Mouse (Mus musculus) thymus, postnatal 14 days (tissue): ENCODE data around the gene Hist1h1d.
"Not testable (repeated sequence)": the region's sequence is repeated elsewhere in the genome, so short reads cannot be mapped to it uniquely, and the experiment has no call there.

Source experiments
- DNase-seq: peaks from one replicate; pipeline ENCODE4 v3.0.0; 2021

The Hist1h1d gene

DNA sequence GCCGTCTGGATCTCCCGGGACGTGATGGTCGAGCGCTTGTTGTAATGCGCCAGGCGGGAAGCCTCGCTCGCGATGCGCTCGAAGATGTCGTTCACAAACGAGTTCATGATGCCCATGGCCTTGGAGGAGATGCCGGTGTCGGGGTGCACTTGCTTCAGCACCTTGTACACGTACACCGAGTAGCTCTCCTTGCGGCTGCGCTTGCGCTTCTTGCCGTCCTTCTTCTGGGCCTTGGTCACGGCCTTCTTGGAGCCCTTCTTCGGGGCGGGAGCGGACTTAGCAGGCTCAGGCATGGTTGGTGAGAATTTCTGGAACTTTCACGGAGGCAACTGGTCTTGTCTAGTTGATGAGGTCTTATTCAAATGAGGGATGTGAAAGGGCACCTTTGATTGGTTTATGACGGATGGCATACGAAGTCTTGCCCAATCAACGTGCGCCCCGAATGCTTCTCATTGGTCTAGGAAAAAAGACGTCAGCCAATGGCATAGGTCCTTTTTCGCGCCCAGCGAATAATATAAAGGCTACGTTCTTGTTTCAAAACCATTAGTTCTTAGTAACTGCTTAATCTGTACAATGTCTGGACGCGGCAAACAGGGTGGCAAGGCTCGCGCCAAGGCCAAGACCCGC, 20.9 kb downstream of the Hist1h1d start, which contains the start of the genes Hist1h2bf and Hist1h2ad:
TSS of gene Hist1h2bf (minus strand) at position 299 of the 627 bp plus-strand sequence.
TSS of gene Hist1h2ad (plus strand) at position 484 of the 627 bp plus-strand sequence.
- peak; percentile 92 for DNase-seq

DNA sequence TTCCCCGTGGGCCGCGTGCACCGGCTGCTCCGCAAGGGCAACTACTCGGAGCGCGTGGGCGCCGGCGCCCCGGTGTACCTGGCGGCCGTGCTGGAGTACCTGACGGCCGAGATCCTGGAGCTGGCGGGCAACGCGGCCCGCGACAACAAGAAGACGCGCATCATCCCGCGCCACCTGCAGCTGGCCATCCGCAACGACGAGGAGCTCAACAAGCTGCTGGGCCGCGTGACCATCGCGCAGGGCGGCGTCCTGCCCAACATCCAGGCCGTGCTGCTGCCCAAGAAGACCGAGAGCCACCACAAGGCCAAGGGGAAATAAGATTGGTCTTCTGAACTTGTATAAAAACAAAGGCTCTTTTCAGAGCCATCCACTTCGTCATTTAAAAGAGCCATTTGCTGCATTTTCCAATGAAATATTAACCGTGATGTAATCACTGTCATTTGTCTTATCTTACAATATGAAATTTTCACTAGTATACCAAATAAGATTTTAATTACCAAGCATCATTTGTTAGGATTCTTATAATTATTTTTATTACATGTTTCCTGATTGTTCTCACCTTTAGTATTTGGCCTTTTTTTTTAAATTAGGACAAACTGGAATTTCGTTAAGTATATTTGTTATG, 21.6 kb downstream of the Hist1h1d start:
- DNase-seq = not testable (repeated sequence)

GRCm38 (mm10) chr13:23575271-23575851, 22.3 kb downstream of the Hist1h1d start, which contains the start of gene Hist1h3d:
Gene Hist1h3d (plus strand): TSS chr13:23575763.
- DNase-seq = peak; percentile 57

DNA sequence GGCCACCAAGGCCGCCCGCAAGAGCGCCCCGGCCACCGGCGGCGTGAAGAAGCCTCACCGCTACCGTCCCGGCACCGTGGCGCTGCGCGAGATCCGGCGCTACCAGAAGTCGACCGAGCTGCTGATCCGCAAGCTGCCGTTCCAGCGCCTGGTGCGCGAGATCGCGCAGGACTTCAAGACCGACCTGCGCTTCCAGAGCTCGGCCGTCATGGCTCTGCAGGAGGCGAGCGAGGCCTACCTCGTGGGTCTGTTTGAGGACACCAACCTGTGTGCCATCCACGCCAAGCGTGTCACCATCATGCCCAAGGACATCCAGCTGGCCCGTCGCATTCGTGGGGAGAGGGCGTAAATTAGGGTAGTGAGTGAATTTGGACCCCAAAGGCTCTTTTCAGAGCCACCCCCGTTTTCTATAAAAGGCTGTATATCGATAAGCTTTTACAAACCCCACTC, 22.8 kb downstream of the Hist1h1d start:
- DNase-seq = peak; percentile 24

GRCm38 (mm10) chr13:23576351-23576881, 23.4 kb downstream of the Hist1h1d start:
- no peak for DNase-seq

- no peak for DNase-seq
Measured at GRCm38 (mm10) chr13:23576906-23577639, 24.0 kb downstream of the Hist1h1d start.

- no peak for DNase-seq
Measured at GRCm38 (mm10) chr13:23577835-23578234, 24.8 kb downstream of the Hist1h1d start.

GRCm38 (mm10) chr13:23581408-23582218, 28.6 kb downstream of the Hist1h1d start, which contains the start of gene Hist1h4d:
Gene Hist1h4d (plus strand): TSS chr13:23581598.
- DNase-seq = peak; percentile 97

- DNase-seq = peak; percentile 22
Measured at GRCm38 (mm10) chr13:23582219-23583056, 29.4 kb downstream of the Hist1h1d start.

DNA sequence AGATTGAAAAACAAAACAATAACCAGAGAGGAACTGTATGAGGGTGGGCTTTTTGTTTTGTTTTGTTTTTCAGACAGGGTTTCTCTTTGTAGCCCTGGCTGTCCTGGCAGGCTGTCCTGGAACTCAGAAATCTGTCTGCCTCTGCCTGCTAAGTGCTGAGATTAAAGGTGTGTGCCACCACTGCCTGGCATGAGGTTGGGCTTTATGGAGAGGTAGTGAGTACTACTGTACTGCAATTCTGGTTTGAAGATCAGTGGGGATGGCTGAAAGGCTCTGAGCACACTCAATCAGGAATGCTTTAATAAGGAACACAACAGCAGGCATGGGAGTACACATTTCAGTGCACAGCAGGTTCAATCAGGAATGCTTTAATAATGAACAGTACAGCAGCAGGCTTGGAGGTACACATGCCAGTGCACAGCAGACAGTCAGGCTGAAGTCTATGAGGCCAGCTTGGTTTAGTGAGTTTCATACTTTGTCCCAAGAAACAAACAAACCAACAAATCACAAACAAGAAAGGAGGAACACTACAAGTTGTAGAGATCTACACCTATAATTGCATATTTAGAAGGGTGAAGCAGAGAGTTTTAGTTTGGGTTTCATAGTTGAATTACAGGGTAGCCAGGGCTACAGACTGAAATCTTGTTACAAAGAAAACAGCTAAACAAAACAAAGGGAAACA, 30.5 kb downstream of the Hist1h1d start:
- DNase-seq = no peak

DNA sequence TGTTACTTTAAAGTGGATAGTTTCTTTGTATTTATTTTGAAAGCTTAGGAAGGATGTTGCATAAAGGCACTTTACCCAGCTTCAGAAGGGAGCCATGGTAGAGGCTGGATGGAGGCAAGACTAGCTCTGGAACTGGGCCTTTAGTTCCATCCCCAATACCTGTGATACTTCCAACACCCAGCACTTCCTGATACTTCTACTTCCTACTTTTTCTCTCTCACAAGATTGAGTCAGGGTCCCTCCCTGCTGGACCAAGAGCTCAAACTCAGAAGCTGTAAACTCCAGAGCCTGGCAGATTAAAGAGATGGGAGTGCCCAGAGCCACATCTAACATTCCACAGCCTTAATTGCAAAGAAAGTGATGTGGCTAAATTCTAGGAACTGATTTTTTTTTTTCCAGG, 31.3 kb downstream of the Hist1h1d start:
- DNase-seq = peak; percentile 23

DNA sequence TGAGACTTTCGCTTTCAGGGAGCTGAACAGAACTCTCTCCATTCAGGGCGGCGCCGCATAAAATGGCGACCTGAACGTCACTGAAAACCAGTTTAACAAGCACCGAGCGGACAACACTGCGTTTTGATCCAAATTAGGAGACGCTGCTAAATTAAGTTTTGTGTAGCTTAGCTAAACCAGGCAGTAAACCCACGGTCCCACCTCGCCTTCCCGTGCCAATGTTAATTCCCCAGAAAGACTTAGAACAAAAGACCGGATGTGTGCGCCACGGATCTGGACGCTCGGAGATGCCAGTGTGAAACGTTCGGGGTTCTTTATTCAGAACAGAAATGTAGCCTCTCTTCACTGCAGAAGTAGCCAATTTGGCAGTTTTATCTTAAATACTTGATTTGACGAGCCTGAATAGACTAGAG, 32.0 kb downstream of the Hist1h1d start:
- DNase-seq = peak; percentile 75

GRCm38 (mm10) chr13:23585442-23586098, 32.5 kb downstream of the Hist1h1d start:
- DNase-seq = peak; percentile 83

DNA sequence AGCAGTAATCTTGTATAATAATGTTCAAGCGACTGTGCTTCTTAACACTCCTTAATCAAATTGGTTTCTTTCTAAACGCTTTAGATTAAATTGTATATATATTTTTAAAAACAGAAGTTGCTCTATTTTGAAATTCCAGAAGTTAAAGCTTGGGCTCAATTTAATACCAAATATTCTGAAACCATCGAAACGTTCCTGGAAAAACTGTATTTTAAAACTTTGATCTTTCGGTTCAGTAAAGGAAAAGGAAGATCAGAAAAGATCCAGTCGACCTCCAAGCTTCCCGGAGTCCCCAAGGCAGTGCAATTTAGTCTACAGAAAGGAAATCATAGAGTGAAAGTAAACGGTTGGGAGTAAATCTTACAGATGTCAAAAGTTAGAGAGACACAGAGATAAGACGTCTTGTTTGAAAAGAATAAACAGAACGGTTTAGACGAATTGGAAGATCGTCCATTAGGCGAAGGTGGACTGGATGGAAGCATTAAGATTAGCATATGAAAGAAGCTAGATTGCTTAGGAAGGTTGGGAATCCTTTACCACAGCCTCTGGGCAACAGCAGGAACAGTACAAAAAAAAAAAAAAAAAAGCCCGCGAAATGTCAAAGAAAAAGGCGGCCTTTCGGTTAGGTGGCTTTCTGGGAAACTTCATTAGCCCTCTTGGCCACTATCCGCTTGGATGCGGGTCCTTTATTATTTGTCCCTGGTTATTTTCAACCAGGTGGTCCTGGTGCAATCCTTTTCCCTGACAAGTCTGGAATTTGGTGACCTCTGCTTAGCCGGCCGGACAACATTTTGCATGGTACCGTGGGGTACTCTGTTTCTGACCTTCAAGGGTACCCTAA, 33.3 kb downstream of the Hist1h1d start:
- peak; percentile 20 for DNase-seq

DNA sequence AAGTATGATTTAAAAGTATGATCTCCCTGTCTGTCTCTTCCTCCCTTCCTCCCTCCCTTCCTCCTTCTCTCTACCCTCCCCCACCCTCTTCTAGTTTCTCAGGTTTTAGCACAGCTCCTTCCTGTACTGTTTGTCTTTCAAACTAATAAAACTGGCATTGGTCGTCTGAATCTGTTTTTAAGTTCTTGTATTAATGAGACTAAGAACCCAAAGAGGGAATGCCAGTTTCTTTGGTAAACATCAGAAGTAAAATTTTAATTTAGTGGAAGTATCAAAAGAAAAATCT, 33.8 kb downstream of the Hist1h1d start:
- no peak for DNase-seq

DNA sequence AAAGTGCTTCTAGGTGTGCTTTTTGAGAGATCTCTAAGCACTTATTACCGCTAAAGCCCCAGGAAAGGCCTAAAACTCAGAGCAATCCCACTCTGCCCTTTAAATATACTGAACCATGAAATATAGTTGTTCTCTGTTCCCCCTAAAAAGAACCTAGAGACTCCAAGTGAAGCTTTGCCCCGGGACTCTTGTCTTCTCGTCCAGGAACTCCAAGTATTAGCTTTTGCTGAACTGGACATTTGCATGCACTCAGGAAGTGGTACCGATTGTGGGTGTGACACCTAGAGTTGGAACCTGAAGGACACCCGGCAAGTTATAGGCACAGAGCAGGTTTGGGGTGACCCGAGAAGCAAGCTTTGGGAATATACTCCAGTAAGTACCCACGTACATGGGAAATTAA, 38.1 kb downstream of the Hist1h1d start:
- DNase-seq = no peak

- not testable (repeated sequence) for DNase-seq
Measured at GRCm38 (mm10) chr13:23591886-23592285, 38.8 kb downstream of the Hist1h1d start.

GRCm38 (mm10) chr13:23592614-23593013, 39.6 kb downstream of the Hist1h1d start:
- DNase-seq = no peak
